Comparison of ENCODE assay signal across 8 mouse cellular contexts in genomic region chr2:165043090-165043636, GRCm38 (mm10). TPM values are rescaled to one million over a fixed set of nuclear protein-coding genes. Genes with fewer than 3 reads are reported as not detected.
DNase-seq lines count a peak whose midpoint lies in the region; ATAC-seq lines count a peak whose summit lies in the region.
"Had no signal": no experiment of that assay in that cellular context is flagged by ENCODE, and none has a peak within 500 bp of the region (broad histone marks: within the 10 kb centered on the region; RNA-seq: fewer than 3 reads in every experiment).

No protein-coding gene starts in this region.

- peak; percentile 23 for ATAC-seq in CD4-positive, CD25-positive, alpha-beta regulatory T cell, adult 4 months
- peak; percentile 80 for ATAC-seq in granulocyte monocyte progenitor cell, adult 5-6 weeks (replicated peaks; ENCODE audit: poor library complexity, severe bottlenecking)
- ATAC-seq in midbrain, embryonic 13.5 days: peak; percentile 70
- no peak for ATAC-seq in activated CD4-positive, CD25-positive, alpha-beta regulatory T cell, adult 4 months

- H3K9me3 ChIP-seq in midbrain, embryonic 13.5 days: no peaks in the 10 kb centered on the region

- DNase-seq in ZHBTc4 (ENCODE audit: low read depth, low spot score): peak; percentile 37
- DNase-seq in thymus, postnatal 4 days: no peak
- no peak for DNase-seq in layer of hippocampus, postnatal 25 days (ENCODE audit: extremely low spot score in 1 of 2, low spot score in 1 of 2)
- DNase-seq: kidney, postnatal 36 days had no signal

- peak overlapping the region; percentile 19 for H3K4me3 ChIP-seq in midbrain, embryonic 13.5 days (replicated peaks)

- no peaks in the 10 kb centered on the region for H3K27me3 ChIP-seq in midbrain, embryonic 13.5 days

- peak overlapping the region; percentile 44 for H3K4me2 ChIP-seq in midbrain, embryonic 13.5 days (replicated peaks)

- H3K4me1 ChIP-seq in midbrain, embryonic 13.5 days (replicated peaks): peaks cover 15% of the 10 kb centered on the region

- H3K36me3 ChIP-seq in midbrain, embryonic 13.5 days: no peaks in the 10 kb centered on the region

- peak overlapping the region; percentile 71 for H3K27ac ChIP-seq in midbrain, embryonic 13.5 days

- H3K9ac ChIP-seq in midbrain, embryonic 13.5 days (replicated peaks): peak overlapping the region; percentile 43

- 4% methylated on average over 17 of the region's 17 CpGs for WGBS in midbrain, embryonic 13.5 days

RNA-seq across cellular contexts. Expression of gene Ncoa5, which starts 8.5 kb away (rescaled TPM):
- polyA plus RNA-seq in CD4-positive, CD25-positive, alpha-beta regulatory T cell, adult 4 months (2017; shearing (Covaris generic)): 10 to 100 TPM; 28.6 to 49.0 TPM
- 31.9 and 38.5 TPM in 2 replicates for total RNA-seq in granulocyte monocyte progenitor cell, adult 5-6 weeks (2014; fragmentation: Nextera tagmentation)
- total RNA-seq in granulocyte monocyte progenitor cell, adult 5-6 weeks (2017): 35.0 and 38.3 TPM in 2 replicates
- 132 and 137 TPM in 2 replicates for polyA plus RNA-seq in midbrain, embryonic 13.5 days (2015; fragmentation: Nextera tagmentation; extraction: Ambion mirVana)
- 10 to 100 TPM; 21.6 to 34.8 TPM for polyA plus RNA-seq in activated CD4-positive, CD25-positive, alpha-beta regulatory T cell, adult 4 months (2017; shearing (Covaris generic))
- total RNA-seq in layer of hippocampus, postnatal 25 days (2021): 10 to 100 TPM; 50.2 to 56.1 TPM

RNA-seq across cellular contexts. Expression of gene Cd40, which starts 12.3 kb away (rescaled TPM):
- polyA plus RNA-seq in CD4-positive, CD25-positive, alpha-beta regulatory T cell, adult 4 months (2017; shearing (Covaris generic)): 1 to 10 TPM; 1.6 to 6.0 TPM
- total RNA-seq in granulocyte monocyte progenitor cell, adult 5-6 weeks (2014; fragmentation: Nextera tagmentation): not detected in 2 replicates
- total RNA-seq in granulocyte monocyte progenitor cell, adult 5-6 weeks (2017): not detected in 2 replicates
- 7.6 and 8.6 TPM in 2 replicates for polyA plus RNA-seq in midbrain, embryonic 13.5 days (2015; fragmentation: Nextera tagmentation; extraction: Ambion mirVana)
- 1 to 10 TPM; 1.2 to 1.7 TPM for polyA plus RNA-seq in activated CD4-positive, CD25-positive, alpha-beta regulatory T cell, adult 4 months (2017; shearing (Covaris generic))
- total RNA-seq in layer of hippocampus, postnatal 25 days (2021): 1 to 10 TPM in 1 of 2 experiments, under 1 TPM in 1; 0.66 to 1.6 TPM

RNA-seq across cellular contexts. Expression of gene 1700025C18Rik, which starts 47.4 kb away (rescaled TPM):
- not detected for polyA plus RNA-seq in CD4-positive, CD25-positive, alpha-beta regulatory T cell, adult 4 months (2017; shearing (Covaris generic))
- total RNA-seq in granulocyte monocyte progenitor cell, adult 5-6 weeks (2014; fragmentation: Nextera tagmentation): not detected in 2 replicates
- not detected in 2 replicates for total RNA-seq in granulocyte monocyte progenitor cell, adult 5-6 weeks (2017)
- polyA plus RNA-seq in midbrain, embryonic 13.5 days (2015; fragmentation: Nextera tagmentation; extraction: Ambion mirVana): not detected in 2 replicates
- not detected for polyA plus RNA-seq in activated CD4-positive, CD25-positive, alpha-beta regulatory T cell, adult 4 months (2017; shearing (Covaris generic))
- total RNA-seq in layer of hippocampus, postnatal 25 days (2021): not detected
